Mouse (Mus musculus) limb, embryonic 13.5 days (tissue): ENCODE data around the gene Atp9a. TPM values are rescaled to one million over a fixed set of nuclear protein-coding genes. Genes with fewer than 3 reads are reported as not detected.
"Not testable (repeated sequence)": the region's sequence is repeated elsewhere in the genome, so short reads cannot be mapped to it uniquely, and the experiment has no call there.

Experiments
- ATAC-seq: fragments of 200-750 bp; cut with Nextera tagmentation; 2 replicates; pipeline ENCODE4 v1.8.0; 2017; ENCODE audit warnings: low read depth, moderate number of reproducible peaks, moderate TSS enrichment; ENCODE audit not compliant: low FRiP score
- H3K27ac ChIP-seq: fragments of 300-500 bp; sonication (generic); 2 replicates; pipeline ENCODE4 v1.5.1; 2015; ENCODE audit warnings: inconsistent platforms, mild to moderate bottlenecking, moderate library complexity
- H3K27me3 ChIP-seq: fragments of 300-500 bp; sonication (generic); 2 replicates; pipeline ENCODE4 v1.6.1; 2015; ENCODE audit warnings: mild to moderate bottlenecking, inconsistent platforms
- H3K36me3 ChIP-seq: fragments of 300-500 bp; sonication (generic); 2 replicates; pipeline ENCODE4 v1.6.1; 2015; ENCODE audit warnings: inconsistent platforms, mild to moderate bottlenecking, moderate library complexity
- H3K4me1 ChIP-seq: fragments of 300-500 bp; sonication (generic); 2 replicates; pipeline ENCODE4 v1.6.1; 2015; ENCODE audit warnings: inconsistent platforms
- H3K4me2 ChIP-seq: fragments of 300-500 bp; sonication (generic); replicated peaks from 2 replicates; pipeline ENCODE4 v1.6.1; 2015; ENCODE audit warnings: inconsistent platforms, mild to moderate bottlenecking, moderate library complexity
- H3K4me3 ChIP-seq: fragments of 300-500 bp; sonication (generic); 2 replicates; pipeline ENCODE4 v1.5.1; 2015; ENCODE audit warnings: moderate library complexity, mild to moderate bottlenecking, inconsistent platforms
- H3K9ac ChIP-seq: fragments of 300-500 bp; sonication (generic); 2 replicates; pipeline ENCODE4 v1.6.1; 2015; ENCODE audit warnings: mild to moderate bottlenecking, inconsistent platforms
- H3K9me3 ChIP-seq: fragments of 300-500 bp; sonication (generic); 2 replicates; pipeline ENCODE4 v1.6.1; 2016; ENCODE audit warnings: inconsistent platforms
- WGBS: fragments of 180-500 bp; shearing (Covaris S2); methylation state at CpG from one replicate; pipeline ENCODE4 v1.1.7; 2015; 5-methylcytosine and 5-hydroxymethylcytosine counted together
- polyA plus RNA-seq: library from polyadenylated mRNA; unstranded; fragments of >200 nt; fragmentation: Nextera tagmentation; extraction: Ambion mirVana; gene quantifications from 2 replicates; pipeline ENCODE4 v1.2.1, GENCODE M21; 2015

The Atp9a gene
- polyA plus RNA-seq, 1 experiment from 2014 or later, result 22.6 TPM

DNA sequence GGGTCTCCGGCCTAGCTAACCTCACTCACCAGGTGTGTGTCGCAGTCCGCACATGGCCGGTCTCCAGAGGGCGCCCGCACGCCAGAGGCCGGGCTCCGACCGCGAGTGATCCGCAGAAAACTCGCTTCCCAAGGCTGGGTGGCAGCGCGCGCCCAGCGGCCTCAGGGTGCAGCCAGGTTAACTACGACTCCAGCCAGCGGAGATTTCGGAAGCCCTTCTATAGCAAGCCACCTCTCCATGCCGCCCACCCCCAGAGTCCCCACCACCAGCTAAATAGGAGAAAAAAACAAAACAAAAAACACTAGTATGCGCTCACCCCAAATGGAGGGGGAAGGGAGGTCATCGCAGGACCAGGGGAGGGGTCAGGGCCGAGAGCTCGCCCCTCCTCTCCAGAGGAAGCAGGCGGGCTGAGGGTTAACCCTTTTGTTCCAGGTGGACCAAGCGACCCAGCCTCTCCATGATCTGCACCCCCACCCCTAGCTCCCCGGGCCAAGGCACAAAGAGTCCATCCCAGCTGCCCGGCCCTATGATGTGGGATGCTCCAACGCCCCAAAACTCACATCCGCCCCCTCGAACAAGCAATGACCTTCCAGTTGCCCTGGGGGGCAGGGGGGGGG, 23.0 kb upstream of the Atp9a start:
- H3K4me3 ChIP-seq, result peak overlapping the region; percentile 56
- ATAC-seq, result peak; percentile 26; the same call in 1 of the 2 replicates
- H3K27me3 ChIP-seq, result peaks cover 83% of the 10 kb centered on the region
- H3K9ac ChIP-seq, result peak overlapping the region; percentile 67; the same call in 1 of the 2 replicates
- no peak overlapping the region for H3K27ac ChIP-seq
- no peaks in the 10 kb centered on the region for H3K36me3 ChIP-seq
- H3K4me2 ChIP-seq, result peak overlapping the region; percentile 97
- H3K9me3 ChIP-seq, result no peaks in the 10 kb centered on the region
- under 1% methylated on average over 32 of the region's 32 CpGs for WGBS
- H3K4me1 ChIP-seq, result peaks cover 30% of the 10 kb centered on the region

DNA sequence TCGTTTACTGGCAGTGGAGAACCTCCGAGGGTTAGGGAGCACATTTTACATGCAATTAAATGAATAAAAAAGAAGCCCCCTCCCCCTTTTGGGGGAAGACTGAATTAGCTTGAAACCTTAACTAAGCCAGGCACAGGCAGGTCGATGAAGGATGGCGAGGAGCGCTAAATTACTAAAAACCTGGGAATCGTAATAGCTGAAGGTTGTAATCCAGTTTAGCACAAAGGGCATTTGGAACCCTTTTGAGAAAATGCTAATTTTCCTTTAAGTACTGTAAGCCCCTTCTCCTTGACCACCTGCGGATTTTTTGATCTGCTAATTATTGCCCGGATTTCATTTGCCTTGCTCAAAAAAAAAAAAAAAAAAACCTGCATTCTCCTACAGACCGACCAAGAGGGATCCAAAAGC, 22.3 kb upstream of the Atp9a start:
- no peak overlapping the region for H3K4me3 ChIP-seq
- H3K9ac ChIP-seq, result no peak overlapping the region
- peak overlapping the region; percentile 97 for H3K4me2 ChIP-seq
- peaks cover 78% of the 10 kb centered on the region for H3K27me3 ChIP-seq
- ATAC-seq, result no peak
- H3K9me3 ChIP-seq, result no peaks in the 10 kb centered on the region
- H3K4me1 ChIP-seq, result peaks cover 30% of the 10 kb centered on the region
- no peaks in the 10 kb centered on the region for H3K36me3 ChIP-seq
- 9% methylated on average over 9 of the region's 9 CpGs for whole genome bisulfite sequencing
- H3K27ac ChIP-seq, result no peak overlapping the region

DNA sequence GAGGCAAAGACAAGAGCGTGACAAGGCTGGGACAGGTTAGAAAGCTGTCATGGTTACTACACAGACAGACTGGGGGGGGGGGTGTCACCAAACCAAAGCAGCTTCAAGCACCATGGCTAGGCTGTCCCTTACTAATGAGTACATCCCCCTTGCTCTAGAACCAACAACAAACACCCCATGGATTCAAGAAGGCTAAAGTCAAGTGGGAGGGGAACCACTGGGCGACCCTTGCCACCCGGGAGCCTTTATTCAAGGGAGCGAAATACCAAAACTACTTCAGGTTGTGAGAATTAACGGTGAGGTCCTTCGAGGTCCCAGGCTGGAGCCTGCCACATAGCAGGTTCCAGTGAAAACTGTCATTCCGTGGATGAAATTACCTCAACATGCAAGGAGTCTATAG, 21.6 kb upstream of the Atp9a start:
- Histone ChIP-seq H3K4me1 (peaks cover 30% of the 10 kb centered on the region), H3K9me3 (no peaks in the 10 kb centered on the region), H3K4me3 (no peak overlapping the region), H3K27me3 (peaks cover 71% of the 10 kb centered on the region), H3K4me2 (0 out of 2 replicates have a peak overlapping the region, but pooled peaks have one; percentile 15), H3K36me3 (no peaks in the 10 kb centered on the region), H3K9ac (no peak overlapping the region), H3K27ac (no peak overlapping the region)
- no peak for ATAC-seq
- 17% methylated on average over 7 of the region's 7 CpGs for WGBS

GRCm38 (mm10) chr2:168762411-168762815, 20.2 kb upstream of the Atp9a start:
- WGBS, result 3% methylated on average over 12 of the region's 12 CpGs
- H3K27ac ChIP-seq, result no peak overlapping the region
- H3K27me3 ChIP-seq, result peaks cover 57% of the 10 kb centered on the region
- no peaks in the 10 kb centered on the region for H3K9me3 ChIP-seq
- H3K9ac ChIP-seq, result no peak overlapping the region
- peak overlapping the region; percentile 42; the same call in 1 of the 2 replicates for H3K4me2 ChIP-seq
- ATAC-seq, result no peak
- no peaks in the 10 kb centered on the region for H3K36me3 ChIP-seq
- no peak overlapping the region for H3K4me3 ChIP-seq
- H3K4me1 ChIP-seq, result peaks cover 30% of the 10 kb centered on the region

DNA sequence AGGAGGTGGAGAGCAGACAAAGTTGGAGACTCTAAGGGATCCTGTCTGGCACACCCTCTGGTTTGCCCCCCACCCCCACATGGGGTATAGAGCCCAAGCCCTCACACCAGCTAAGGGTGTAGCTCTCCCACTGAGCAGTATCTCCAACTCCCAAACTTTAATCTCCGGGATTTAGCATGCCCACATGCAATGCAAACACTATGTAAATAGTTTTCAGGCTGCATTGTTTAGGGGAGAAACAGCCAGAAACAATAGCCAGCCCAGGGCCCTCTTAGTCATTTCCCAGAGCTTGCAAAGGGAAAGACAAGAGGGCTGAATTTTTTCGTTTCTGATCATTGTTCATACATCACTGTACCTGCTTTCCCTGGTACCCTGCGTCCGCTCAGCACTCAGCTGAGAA, 19.7 kb upstream of the Atp9a start:
- H3K36me3 ChIP-seq, result no peaks in the 10 kb centered on the region
- no peak overlapping the region for H3K27ac ChIP-seq
- H3K9me3 ChIP-seq, result no peaks in the 10 kb centered on the region
- peak overlapping the region; percentile 42; the same call in 1 of the 2 replicates for H3K4me2 ChIP-seq
- no peak for ATAC-seq
- peaks cover 27% of the 10 kb centered on the region for H3K4me1 ChIP-seq
- 41% methylated on average over 4 of the region's 4 CpGs for WGBS
- no peak overlapping the region for H3K9ac ChIP-seq
- H3K4me3 ChIP-seq, result no peak overlapping the region
- H3K27me3 ChIP-seq, result peaks cover 53% of the 10 kb centered on the region

- 88% methylated on average over 9 of the region's 9 CpGs for WGBS
- H3K4me1 ChIP-seq, result peaks cover 19% of the 10 kb centered on the region
- no peak overlapping the region for H3K4me2 ChIP-seq
- H3K36me3 ChIP-seq, result no peaks in the 10 kb centered on the region
- H3K9ac ChIP-seq, result no peak overlapping the region
- H3K9me3 ChIP-seq, result no peaks in the 10 kb centered on the region
- ATAC-seq, result no peak
- no peak overlapping the region for H3K4me3 ChIP-seq
- peaks cover 46% of the 10 kb centered on the region for H3K27me3 ChIP-seq
- no peak overlapping the region for H3K27ac ChIP-seq
These were observed 18.9 kb upstream of the Atp9a start for GRCm38 (mm10) chr2:168761141-168761540.

- H3K27me3 ChIP-seq, H3K4me3 ChIP-seq, H3K9me3 ChIP-seq, ATAC-seq, H3K27ac ChIP-seq, H3K4me1 ChIP-seq, H3K36me3 ChIP-seq, H3K4me2 ChIP-seq, H3K9ac ChIP-seq: not testable (repeated sequence)
- 90% methylated on average over 10 of the region's 10 CpGs for WGBS
These were observed 2.2 kb upstream of the Atp9a start for GRCm38 (mm10) chr2:168744406-168744805.

DNA sequence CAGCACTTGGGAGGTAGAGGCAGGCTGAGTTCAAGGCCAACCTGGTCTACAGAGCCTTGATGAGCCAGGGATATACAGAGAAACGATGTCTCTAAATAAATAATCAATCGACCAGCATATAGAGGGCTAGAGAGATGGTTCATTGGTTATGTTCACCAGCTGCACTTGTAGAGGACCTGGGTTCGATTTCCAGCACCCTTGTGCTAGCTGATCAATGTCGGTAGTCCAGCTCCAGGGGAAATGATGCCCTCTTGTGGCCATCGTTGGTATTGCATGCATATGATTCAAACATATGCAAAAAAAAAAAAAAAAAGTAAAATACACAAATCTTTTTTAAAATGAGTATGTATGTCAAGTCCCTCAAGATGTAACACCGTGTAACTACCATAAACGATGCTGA, 440 bp upstream of the Atp9a start:
- peak overlapping the region; percentile 88 for H3K4me3 ChIP-seq
- 18% methylated on average over 7 of the region's 7 CpGs for WGBS

DNA sequence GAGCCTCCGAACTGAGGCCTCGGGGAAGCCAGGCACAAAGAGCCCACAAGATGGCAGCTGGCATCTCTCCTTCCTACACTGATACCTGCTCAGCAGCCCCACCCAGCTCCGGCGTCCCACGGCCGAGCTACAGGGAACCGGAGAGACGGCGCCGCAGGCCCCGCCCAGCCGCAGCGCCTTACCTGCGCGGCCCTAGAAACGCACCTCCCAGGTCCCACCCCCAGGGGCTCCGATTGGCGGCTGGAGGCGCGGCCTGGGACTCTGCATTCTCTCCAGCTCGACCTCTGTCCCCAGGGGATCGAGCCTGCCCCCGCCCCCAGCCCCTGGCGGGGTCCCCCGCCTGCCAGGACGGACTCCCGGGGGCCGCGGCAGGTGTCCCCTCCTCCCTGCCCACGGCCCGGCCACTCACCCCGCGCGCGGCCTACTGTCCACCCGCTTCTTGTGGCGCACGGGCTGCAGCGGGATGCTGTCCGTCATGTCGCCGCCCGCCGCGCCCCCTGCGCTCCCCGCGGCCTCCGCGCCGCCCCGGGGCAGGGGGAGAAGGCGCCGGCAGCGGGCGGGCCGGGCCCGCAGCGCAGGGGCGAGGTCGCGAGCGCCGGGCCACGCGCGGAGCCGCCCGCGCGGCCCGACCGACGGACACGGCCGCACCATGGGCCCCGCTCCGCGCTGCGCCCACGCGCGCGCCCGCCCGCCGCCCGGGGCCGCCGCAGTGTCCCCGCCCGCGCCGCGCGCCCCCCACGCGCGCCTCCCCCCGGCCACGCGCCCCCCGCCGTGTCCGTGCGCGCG, 743 bp downstream of the Atp9a start:
- H3K27ac ChIP-seq, result peak overlapping the region; percentile 58; the same call in 1 of the 2 replicates
- peak; percentile 74 for ATAC-seq
- H3K36me3 ChIP-seq, result no peaks in the 10 kb centered on the region
- no peaks in the 10 kb centered on the region for H3K27me3 ChIP-seq
- H3K4me1 ChIP-seq, result 0 out of 2 replicates have a peak, but pooled peaks cover 2% of the 10 kb centered on the region
- H3K9ac ChIP-seq, result peak overlapping the region; percentile 82
- WGBS, result under 1% methylated on average over 39 of the region's 108 CpGs
- peaks cover 5% of the 10 kb centered on the region; the same call in 1 of the 2 replicates for H3K9me3 ChIP-seq
- H3K4me2 ChIP-seq, result peak overlapping the region; percentile 76
- peak overlapping the region; percentile 88 for H3K4me3 ChIP-seq

More for the DNA sequence above, 440 bp upstream of the Atp9a start:
- Histone ChIP-seq H3K9me3 (peaks cover 5% of the 10 kb centered on the region; the same call in 1 of the 2 replicates), H3K27me3 (no peaks in the 10 kb centered on the region), H3K4me1 (0 out of 2 replicates have a peak, but pooled peaks cover 2% of the 10 kb centered on the region), H3K9ac (no peak overlapping the region), H3K36me3 (no peaks in the 10 kb centered on the region), H3K4me2 (peak overlapping the region; percentile 76), H3K27ac (no peak overlapping the region)
- ATAC-seq, result no peak

GRCm38 (mm10) chr2:168740496-168740895, 1.7 kb downstream of the Atp9a start:
- H3K9me3 ChIP-seq, result peaks cover 5% of the 10 kb centered on the region; the same call in 1 of the 2 replicates
- 0 out of 2 replicates have a peak overlapping the region, but pooled peaks have one; percentile 58 for H3K27ac ChIP-seq
- H3K9ac ChIP-seq, result no peak overlapping the region
- ATAC-seq, result no peak
- H3K4me2 ChIP-seq, result peak overlapping the region; percentile 76
- no peaks in the 10 kb centered on the region for H3K27me3 ChIP-seq
- 0 out of 2 replicates have a peak, but pooled peaks cover 2% of the 10 kb centered on the region for H3K4me1 ChIP-seq
- H3K36me3 ChIP-seq, result no peaks in the 10 kb centered on the region
- H3K4me3 ChIP-seq, result peak overlapping the region; percentile 88
- WGBS, result 89% methylated on average over 10 of the region's 10 CpGs

DNA sequence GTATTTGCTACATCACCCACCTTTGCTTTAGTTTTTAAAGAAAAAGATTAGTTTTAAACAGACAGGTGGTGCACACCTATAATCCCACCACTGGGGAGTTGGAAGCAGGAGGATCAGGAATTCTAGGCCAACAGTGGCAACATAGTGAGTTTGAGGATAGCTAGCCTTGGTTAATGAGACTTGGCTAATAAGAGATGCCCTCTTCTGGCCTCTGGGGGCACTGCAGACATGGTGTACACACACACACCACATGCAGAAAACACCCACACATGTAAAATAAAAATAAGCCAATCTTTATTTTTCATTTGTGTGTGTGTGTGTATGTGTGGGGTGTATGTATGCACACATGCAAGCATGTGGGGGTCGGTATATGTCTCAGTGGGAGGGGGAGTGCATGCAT, 3.4 kb downstream of the Atp9a start:
- H3K27ac ChIP-seq, result no peak overlapping the region
- ATAC-seq, result no peak
- H3K9ac ChIP-seq, result no peak overlapping the region
- no peaks in the 10 kb centered on the region for H3K36me3 ChIP-seq
- 100% methylated on average over 1 of the region's 1 CpGs for WGBS
- 0 out of 2 replicates have a peak, but pooled peaks cover 2% of the 10 kb centered on the region for H3K4me1 ChIP-seq
- H3K27me3 ChIP-seq, result no peaks in the 10 kb centered on the region
- no peak overlapping the region for H3K4me3 ChIP-seq
- peaks cover 5% of the 10 kb centered on the region; the same call in 1 of the 2 replicates for H3K9me3 ChIP-seq
- H3K4me2 ChIP-seq, result no peak overlapping the region

DNA sequence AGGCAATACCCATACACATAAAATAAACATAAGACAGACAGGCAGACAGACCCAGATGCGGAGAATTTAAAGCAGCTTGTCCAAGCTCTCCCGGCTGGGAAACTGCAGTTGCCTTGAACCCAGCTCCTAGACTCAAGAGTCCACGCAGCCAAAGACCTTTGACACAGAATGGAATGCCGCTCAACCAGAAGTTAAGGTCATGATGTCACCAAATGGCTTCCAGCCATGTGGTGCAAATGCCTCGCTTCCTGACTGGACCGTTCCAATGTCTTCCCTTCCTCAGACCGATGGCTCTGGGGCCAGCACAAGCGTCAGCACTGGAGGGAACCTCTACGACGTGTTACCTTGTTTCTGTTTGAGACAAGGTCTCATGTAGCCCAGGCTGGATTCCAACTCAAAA, 4.3 kb downstream of the Atp9a start:
- peaks cover 5% of the 10 kb centered on the region; the same call in 1 of the 2 replicates for H3K9me3 ChIP-seq
- no peak for ATAC-seq
- H3K9ac ChIP-seq, result no peak overlapping the region
- H3K4me3 ChIP-seq, result no peak overlapping the region
- no peaks in the 10 kb centered on the region for H3K27me3 ChIP-seq
- no peak overlapping the region for H3K4me2 ChIP-seq
- WGBS, result 82% methylated on average over 10 of the region's 10 CpGs
- no peak overlapping the region for H3K27ac ChIP-seq
- no peaks in the 10 kb centered on the region for H3K36me3 ChIP-seq
- 0 out of 2 replicates have a peak, but pooled peaks cover 2% of the 10 kb centered on the region for H3K4me1 ChIP-seq
